Mouse (Mus musculus) megakaryocyte, adult 5-6 weeks (primary cell): ENCODE measurements around the gene Tnfaip1. TPM values are rescaled to one million over a fixed set of nuclear protein-coding genes. Genes with fewer than 3 reads are reported as not detected.

ENCODE experiments used
- ATAC-seq: 2 replicates; pipeline ENCODE4 v1.8.0; 2016; ENCODE audit warnings: mild to moderate bottlenecking, inconsistent platforms; ENCODE audit not compliant: poor library complexity, severe bottlenecking
- total RNA-seq, 2 experiments: library from RNA; stranded (forward) in 1 of 2; stranded (reverse) in 1 of 2; fragments of 153-499, 151-499 nt in 1 of 2; fragments of 221-1000, 200-1000 nt in 1 of 2; gene quantifications; 2 replicates each; pipeline versions ENCODE4 v1.2.3 to v1.2.4; 2015 to 2017

The Tnfaip1 gene
- total RNA-seq, 2 experiments from 2014 or later, result 6.8 to 13.2 TPM

DNA sequence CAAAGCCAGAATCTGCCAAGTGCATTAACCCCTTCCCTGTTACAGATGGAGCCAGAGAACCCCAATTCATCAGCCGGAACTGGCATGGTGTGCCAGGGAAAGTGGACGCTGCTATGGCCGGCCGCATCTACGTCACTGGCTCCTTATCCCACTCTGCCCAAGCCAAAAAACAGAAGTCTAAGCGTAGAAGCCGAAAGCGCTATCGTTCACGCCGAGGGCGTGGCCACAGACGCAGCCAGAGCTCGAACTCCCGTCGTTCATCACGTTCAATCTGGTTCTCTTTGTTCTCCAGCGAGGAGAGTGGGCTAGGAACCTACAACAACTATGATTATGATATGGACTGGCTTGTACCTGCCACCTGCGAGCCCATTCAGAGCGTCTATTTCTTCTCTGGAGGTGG is 34.6 kb downstream of the Tnfaip1 start:
- no peak for ATAC-seq

- no peak for ATAC-seq
These were observed 35.4 kb downstream of the Tnfaip1 start for GRCm38 (mm10) chr11:78500623-78501202.

GRCm38 (mm10) chr11:78499543-78499942 is 36.6 kb downstream of the Tnfaip1 start:
- ATAC-seq, result no peak

DNA sequence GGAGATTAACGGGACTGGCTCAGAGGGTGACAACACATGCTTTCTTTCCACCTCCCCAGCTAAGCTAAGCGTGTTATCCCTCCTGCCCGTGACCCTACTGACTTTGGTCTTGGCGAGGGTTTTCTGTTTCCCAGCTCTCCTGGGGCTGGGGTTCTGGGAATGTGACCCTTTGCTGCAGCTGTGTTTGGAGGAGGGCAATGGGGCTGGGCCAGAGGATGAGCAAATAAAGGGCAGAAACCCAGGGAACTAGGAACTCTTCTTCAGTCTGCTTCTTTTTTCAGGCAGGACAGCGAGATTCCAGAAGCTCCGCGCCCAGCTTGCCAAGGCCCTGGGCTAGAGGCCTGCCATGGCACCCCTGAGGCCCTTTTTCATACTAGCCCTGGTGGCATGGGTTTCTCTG is 37.1 kb downstream of the Tnfaip1 start, which contains the start of gene Vtn:
Vtn (plus strand) TSS at position 88 of the 400 bp plus-strand sequence.
- ATAC-seq, result no peak

DNA sequence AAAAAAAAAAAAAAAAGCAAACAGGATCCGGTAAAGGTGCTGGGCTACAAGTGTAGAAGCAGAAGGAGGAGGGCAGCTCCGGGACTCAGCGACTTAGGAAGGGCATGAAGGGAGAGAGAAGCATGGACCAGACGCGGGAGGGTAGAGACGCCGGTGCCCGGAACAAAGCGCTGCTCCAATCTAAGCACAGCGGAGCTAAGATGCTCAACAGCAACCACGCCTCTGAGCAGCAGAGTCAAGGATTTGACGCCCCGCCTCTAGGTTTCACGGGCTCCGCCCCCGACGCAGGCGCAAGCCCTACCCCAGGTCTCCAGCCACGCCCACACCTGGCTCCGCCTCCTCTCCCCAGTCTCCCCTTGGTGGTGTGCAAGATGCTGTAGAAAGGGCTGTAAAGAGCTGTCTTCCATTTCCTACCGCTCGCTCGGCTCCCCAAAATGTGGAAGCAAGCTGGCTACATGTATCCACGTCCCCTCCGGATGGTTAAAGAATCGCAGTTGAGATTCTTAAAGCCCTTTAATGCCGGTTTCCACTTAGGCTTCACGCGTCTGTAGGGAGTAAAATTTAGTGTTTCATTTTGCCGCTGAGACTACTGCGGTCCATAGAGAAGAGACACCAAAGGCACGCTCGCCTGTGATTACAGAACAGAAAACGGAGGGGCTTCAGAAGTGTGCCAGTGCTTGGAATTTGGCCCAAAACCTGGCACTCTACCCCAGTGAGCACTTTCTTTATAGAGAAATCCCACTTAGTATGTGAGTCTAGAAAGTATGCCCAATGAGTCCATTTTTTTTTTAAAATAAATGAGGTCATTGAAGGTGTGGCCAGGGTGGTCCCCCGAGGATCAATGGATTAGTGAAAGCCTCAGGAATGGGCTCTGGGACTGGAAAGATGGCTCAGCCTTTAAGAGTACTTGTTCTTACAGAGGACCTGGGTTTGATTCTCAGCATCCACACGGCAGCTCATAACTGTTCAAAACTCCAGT is 38.3 kb downstream of the Tnfaip1 start, which contains the start of gene Sarm1:
Sarm1 (minus strand) TSS at position 211 of the 979 bp plus-strand sequence.
- peak; percentile 99 for ATAC-seq

GRCm38 (mm10) chr11:78497071-78497541 is 39.0 kb downstream of the Tnfaip1 start:
- no peak for ATAC-seq

DNA sequence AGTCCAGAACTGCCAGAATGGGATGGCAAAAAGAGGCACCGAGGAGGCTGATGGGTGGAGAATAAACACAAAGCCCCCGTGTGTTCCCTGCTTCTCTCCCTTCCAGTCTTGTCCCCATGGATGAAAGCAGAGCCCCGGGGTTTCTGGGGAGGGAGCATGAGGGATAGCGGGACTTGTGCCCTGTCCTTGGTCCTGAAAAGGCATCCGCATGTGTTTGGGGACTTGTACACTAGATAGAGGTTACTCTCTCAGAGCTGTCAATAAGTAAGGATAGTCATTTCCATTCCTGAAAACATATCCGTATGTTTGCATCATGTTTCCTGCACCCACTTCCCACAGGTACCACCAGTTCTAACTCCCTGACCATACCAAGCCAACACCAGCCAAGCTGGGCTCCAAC is 40.2 kb downstream of the Tnfaip1 start:
- ATAC-seq, result no peak

- no peak for ATAC-seq
These were observed 45.3 kb downstream of the Tnfaip1 start for GRCm38 (mm10) chr11:78490781-78491241.

DNA sequence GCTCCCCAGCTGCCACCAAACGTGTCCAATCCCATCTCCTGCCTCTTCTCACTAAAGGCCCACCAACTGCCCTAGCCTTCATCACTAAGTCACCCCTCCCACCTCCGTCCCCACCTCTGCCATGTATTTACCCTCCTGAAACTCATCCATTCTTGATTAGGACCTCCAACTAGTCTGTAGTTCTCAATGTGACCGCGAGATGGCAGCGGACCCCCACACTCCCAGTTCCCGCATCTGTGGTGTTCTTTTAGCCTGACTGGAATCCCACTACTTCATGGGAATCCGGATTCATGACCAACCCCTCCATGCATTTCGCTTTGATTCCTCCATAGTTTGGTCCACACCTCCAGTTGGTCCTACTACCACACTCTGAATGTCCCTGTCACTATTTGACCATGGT is 48.0 kb downstream of the Tnfaip1 start:
- no peak for ATAC-seq

- no peak for ATAC-seq
These were observed 52.5 kb downstream of the Tnfaip1 start for GRCm38 (mm10) chr11:78483639-78484038.

DNA sequence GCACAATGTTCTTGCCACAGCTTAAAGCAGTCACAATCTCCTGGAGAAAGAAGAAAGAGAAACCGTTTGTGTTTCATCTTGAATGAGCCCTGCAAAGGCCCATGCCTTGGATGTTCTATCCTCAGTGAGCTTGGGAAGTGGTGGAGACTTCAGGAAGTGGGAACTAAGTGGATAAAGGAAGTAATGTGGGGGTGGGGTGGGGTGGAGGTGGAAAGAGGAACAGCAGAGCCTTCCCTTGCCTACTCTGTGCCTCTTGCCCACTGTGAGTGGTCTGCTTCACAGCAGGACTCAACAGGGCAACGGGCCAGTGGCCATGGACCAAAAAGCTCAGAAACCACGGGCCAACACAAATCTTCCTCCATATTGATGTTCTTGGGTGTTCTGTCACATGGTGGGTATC is 60.8 kb downstream of the Tnfaip1 start:
- peak; percentile 69 for ATAC-seq

Other genes with a start within 250 kb of the Tnfaip1 start
- gene BC030499, start 245.5 kb downstream of the Tnfaip1 start, total RNA-seq (2015), result 0.56 TPM in 1 of 2 replicates, not detected in the other
- 0.18 and 0.77 TPM in 2 replicates for gene BC030499, start 245.5 kb downstream of the Tnfaip1 start, total RNA-seq (2017)
- gene Spag5, start 234.8 kb downstream of the Tnfaip1 start, total RNA-seq (2015), result 23.6 and 31.6 TPM in 2 replicates
- 60.7 and 63.2 TPM in 2 replicates for gene Spag5, start 234.8 kb downstream of the Tnfaip1 start, total RNA-seq (2017)
- gene Aldoc, start 213.4 kb downstream of the Tnfaip1 start, total RNA-seq (2015), result 0.62 and 1.7 TPM in 2 replicates
- 1.0 and 1.6 TPM in 2 replicates for gene Aldoc, start 213.4 kb downstream of the Tnfaip1 start, total RNA-seq (2017)
- 31.8 and 33.5 TPM in 2 replicates for gene Pigs, start 207.9 kb downstream of the Tnfaip1 start, total RNA-seq (2015)
- gene Pigs, start 207.9 kb downstream of the Tnfaip1 start, total RNA-seq (2017), result 21.5 and 22.4 TPM in 2 replicates
- gene Unc119, start 192.8 kb downstream of the Tnfaip1 start, total RNA-seq (2015), result 94.0 and 96.6 TPM in 2 replicates
- gene Unc119, start 192.8 kb downstream of the Tnfaip1 start, total RNA-seq (2017), result 54.2 and 56.7 TPM in 2 replicates
- gene Foxn1, start 149.8 kb downstream of the Tnfaip1 start, total RNA-seq (2015), result not detected in 2 replicates
- not detected in 2 replicates for gene Foxn1, start 149.8 kb downstream of the Tnfaip1 start, total RNA-seq (2017)
- 0.51 TPM in 1 of 2 replicates, not detected in the other for gene Slc13a2, start 114.1 kb downstream of the Tnfaip1 start, total RNA-seq (2015)
- not detected in 2 replicates for gene Slc13a2, start 114.1 kb downstream of the Tnfaip1 start, total RNA-seq (2017)
- gene Slc46a1, start 70.6 kb downstream of the Tnfaip1 start, total RNA-seq (2015), result 0.46 TPM in 1 of 2 replicates, not detected in the other
- 0.33 and 0.77 TPM in 2 replicates for gene Slc46a1, start 70.6 kb downstream of the Tnfaip1 start, total RNA-seq (2017)
- gene Sarm1, start 38.6 kb downstream of the Tnfaip1 start, total RNA-seq (2015), result 0.23 TPM in 1 of 2 replicates, not detected in the other
- not detected in 2 replicates for gene Sarm1, start 38.6 kb downstream of the Tnfaip1 start, total RNA-seq (2017)
- gene Vtn, start 37.2 kb downstream of the Tnfaip1 start, total RNA-seq (2015), result not detected in 2 replicates
- not detected in 2 replicates for gene Vtn, start 37.2 kb downstream of the Tnfaip1 start, total RNA-seq (2017)
- not detected in 2 replicates for gene Sebox, start 32.9 kb downstream of the Tnfaip1 start, total RNA-seq (2015)
- not detected in 2 replicates for gene Sebox, start 32.9 kb downstream of the Tnfaip1 start, total RNA-seq (2017)
- 18.5 and 24.4 TPM in 2 replicates for gene Tmem199, start 24.2 kb downstream of the Tnfaip1 start, total RNA-seq (2015)
- 26.1 and 27.3 TPM in 2 replicates for gene Tmem199, start 24.2 kb downstream of the Tnfaip1 start, total RNA-seq (2017)
- gene Poldip2, start 24.1 kb downstream of the Tnfaip1 start, total RNA-seq (2015), result 13.4 and 22.4 TPM in 2 replicates
- 15.9 and 23.1 TPM in 2 replicates for gene Poldip2, start 24.1 kb downstream of the Tnfaip1 start, total RNA-seq (2017)
- gene Ift20, start within 50 bp of the Tnfaip1 start, total RNA-seq (2015), result 80.0 and 89.7 TPM in 2 replicates
- 96.0 and 119 TPM in 2 replicates for gene Ift20, start within 50 bp of the Tnfaip1 start, total RNA-seq (2017)
- gene Tmem97, start 14.4 kb upstream of the Tnfaip1 start, total RNA-seq (2015), result 24.9 and 25.6 TPM in 2 replicates
- gene Tmem97, start 14.4 kb upstream of the Tnfaip1 start, total RNA-seq (2017), result 12.2 and 18.0 TPM in 2 replicates
- 13.9 and 14.0 TPM in 2 replicates for gene Nlk, start 161.0 kb upstream of the Tnfaip1 start, total RNA-seq (2015)
- 22.2 and 29.6 TPM in 2 replicates for gene Nlk, start 161.0 kb upstream of the Tnfaip1 start, total RNA-seq (2017)
- 21.3 and 25.6 TPM in 2 replicates for gene Ccnq, start 215.4 kb upstream of the Tnfaip1 start, total RNA-seq (2015)
- 15.1 and 22.5 TPM in 2 replicates for gene Ccnq, start 215.4 kb upstream of the Tnfaip1 start, total RNA-seq (2017)